Mouse (Mus musculus) frontal cortex, postnatal 25 days (tissue): ENCODE results near the gene Fcgr1.
"Not testable (repeated sequence)": the region's sequence is repeated elsewhere in the genome, so short reads cannot be mapped to it uniquely, and the experiment has no call there.

Experiments used
- DNase-seq, 2 experiments: peaks; one replicate each; pipeline ENCODE4 v3.0.0; 2022; ENCODE audit warnings: low spot score in 2 of 2

Fcgr1 gene

GRCm38 (mm10) chr3:96327131-96327530 is 33.4 kb upstream of the Fcgr1 start:
- DNase-seq, result no peak

- not testable (repeated sequence) for DNase-seq
Observed at GRCm38 (mm10) chr3:96323806-96324205, 30.0 kb upstream of the Fcgr1 start.

- no peak for DNase-seq
Observed at GRCm38 (mm10) chr3:96322609-96323008, 28.8 kb upstream of the Fcgr1 start.

DNA sequence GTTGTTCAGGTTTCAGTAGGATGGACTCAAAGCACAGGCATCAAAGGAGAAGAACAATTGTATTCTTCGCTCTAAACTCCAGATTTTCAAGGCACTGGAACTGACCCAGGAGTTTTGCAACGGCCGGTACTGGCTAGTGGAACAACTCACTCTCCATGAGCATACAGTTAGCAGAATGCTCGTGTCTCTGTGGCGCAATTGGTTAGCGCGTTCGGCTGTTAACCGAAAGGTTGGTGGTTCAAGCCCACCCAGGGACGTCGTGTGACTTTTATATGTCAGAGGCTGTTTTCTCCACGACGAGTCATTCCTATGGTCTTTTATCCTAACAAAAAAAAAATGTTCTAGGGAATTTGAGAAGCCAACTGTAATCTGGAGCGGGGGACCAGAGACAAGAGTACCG is 28.1 kb upstream of the Fcgr1 start:
- DNase-seq, result no peak

GRCm38 (mm10) chr3:96320003-96320402 is 26.2 kb upstream of the Fcgr1 start:
- DNase-seq, result not testable (repeated sequence)

DNA sequence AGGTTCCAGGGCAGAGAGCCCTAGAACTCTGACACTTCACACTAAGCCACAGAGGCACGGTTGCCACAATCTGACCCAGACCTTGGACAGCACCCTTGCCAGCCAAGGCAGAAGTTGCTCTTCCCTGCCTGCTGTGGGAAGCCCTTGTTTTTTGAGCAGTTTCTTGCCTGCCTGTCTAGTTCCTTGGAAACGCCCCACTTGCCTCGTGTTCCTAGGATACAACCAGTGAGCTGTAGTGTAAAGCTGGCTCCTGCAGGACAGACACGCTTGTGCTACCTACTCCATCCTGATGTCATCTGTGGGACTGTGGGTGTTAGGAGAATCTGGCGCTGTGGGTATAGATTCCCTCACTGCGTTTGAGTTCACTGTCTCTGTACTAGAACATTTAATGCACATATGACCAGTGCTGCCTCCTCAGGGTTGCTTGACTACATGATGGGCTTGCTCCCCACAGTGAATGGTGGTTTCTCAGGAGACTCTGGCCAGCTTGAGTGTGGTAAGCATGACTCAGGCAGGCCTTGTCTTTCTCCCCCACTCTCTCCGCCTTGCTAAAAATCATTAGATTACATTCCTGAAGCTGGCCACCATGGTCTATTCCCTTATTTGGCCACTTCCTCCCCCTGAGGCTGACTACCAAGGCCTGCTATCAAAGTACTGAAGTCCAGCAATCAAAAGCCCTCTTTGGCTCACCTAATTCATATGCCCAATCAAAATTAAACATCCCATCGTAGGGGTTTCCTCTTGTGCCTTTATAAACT is 18.8 kb upstream of the Fcgr1 start:
- DNase-seq, result no peak

DNA sequence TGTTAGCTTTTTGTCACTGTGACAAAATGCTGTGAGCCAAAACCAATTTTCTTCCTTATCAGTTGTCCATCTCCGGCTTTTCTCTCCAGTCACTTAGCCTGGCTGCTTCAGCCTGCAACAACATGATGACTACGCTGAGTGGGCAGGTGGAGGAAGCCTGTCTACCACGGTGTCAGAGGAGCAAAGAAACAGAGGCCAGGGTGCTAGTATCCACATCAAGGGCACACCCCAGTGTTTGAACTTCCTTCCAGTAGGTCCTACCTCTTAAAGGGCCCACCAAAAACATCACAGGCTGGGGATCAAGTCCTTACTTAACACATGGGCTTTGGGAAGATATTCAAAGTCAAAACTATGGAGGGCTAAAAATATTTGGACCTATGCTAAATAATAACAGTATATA is 15.7 kb upstream of the Fcgr1 start:
- no peak for DNase-seq

GRCm38 (mm10) chr3:96306506-96306905 is 12.7 kb upstream of the Fcgr1 start:
- DNase-seq, result no peak

GRCm38 (mm10) chr3:96302076-96302475 is 8.3 kb upstream of the Fcgr1 start:
- DNase-seq, result no peak

DNA sequence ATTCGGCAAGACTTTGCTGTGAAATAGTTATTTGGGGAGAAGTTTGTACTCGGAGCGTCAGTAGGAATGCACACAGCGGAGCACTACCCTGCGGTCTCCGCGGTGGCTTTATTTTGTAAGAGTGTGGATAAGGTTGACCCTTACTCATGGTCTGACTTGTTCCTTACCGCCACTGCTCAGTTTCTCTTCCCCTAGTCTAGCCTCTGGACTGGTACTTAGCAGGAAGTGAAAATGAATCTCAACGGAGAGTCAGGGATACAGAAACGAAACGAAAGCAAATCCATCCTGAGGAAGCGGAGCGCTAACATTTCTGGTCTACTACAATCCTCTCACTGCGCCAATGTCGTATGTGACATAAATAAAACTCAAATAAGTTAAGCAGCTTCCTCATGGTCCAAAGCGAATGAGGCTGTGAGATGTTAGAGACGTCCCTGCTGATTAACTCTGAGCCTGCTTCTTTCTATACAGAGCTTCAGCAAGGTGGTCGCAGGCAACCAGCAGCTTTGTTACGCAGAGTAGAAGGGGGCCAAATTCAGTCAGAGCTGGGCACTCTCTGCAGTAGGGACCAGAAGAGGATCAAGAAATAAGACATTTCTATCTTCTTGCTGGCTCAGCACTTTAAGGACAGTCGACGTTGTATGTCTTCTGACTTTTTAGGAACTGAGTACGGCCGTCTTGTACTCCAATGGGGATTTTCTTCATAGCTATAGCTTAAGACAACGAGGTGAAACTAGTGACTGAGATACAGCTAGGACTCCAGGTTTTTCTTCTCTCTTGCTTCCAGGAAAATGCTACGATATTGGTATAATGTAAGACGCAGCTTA is 7.1 kb upstream of the Fcgr1 start:
- no peak for DNase-seq

DNA sequence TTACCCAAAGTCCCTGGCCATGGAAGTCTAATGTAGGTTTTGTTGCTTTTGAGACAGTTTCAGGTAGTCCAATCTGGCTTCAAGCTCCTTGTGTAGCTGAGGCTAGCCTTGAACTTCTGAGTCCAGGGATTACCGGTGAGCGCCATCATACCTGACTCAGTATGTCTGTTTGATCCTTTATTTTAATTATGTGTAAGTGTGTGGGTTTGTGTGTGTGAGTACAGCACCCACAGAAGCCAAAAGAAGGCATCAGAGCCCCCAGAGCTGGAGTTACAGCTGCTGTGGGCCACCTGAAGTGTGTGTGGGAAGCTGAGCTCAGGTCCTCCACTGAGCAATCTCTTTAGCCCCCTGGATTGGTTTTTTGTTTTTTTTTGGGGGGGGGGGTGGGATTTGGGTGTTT is 5.8 kb upstream of the Fcgr1 start:
- DNase-seq, result no peak

- DNase-seq, result no peak
Observed at GRCm38 (mm10) chr3:96298360-96298759, 4.6 kb upstream of the Fcgr1 start.

- no peak for DNase-seq
Observed at GRCm38 (mm10) chr3:96293368-96293767, 401 bp downstream of the Fcgr1 start.

GRCm38 (mm10) chr3:96292641-96293040 is 1.1 kb downstream of the Fcgr1 start:
- DNase-seq, result no peak

DNA sequence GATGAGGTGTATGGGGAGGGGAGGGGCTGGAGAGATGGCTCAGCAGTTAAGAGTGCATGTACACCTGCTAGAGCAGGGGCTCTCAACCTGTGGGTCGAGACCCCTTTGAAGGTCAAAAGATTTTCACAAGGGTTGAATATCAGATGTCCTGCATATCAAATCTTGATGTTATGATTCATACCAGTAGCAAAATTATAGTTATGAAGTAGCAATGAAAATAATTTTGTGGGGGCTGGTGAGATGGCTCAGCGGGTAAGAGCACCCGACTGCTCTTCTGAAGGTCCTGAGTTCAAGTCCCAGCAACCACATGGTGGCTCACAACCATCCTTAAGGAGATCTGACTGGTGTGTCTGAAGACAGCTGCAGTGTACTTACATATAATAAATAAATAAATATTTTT is 3.0 kb downstream of the Fcgr1 start:
- DNase-seq, result not testable (repeated sequence)

- no peak for DNase-seq
Observed at GRCm38 (mm10) chr3:96289201-96289600, 4.6 kb downstream of the Fcgr1 start.

DNA sequence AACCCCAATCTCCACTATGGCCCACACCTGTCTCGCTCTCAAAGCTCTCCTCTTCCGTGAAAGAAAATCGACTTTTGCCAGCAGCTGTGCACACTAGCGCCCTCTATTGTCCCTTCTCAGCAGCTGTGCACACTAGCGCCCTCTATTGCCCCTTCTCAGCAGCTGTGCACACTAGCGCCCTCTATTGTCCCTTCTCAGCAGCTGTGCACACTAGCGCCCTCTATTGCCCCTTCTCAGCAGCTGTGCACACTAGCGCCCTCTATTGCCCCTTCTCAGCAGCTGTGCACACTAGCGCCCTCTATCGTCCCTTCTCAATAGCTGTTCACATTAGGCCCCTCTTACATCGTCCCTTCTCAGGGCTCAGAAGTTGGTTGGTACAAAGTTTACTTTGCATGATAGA is 6.4 kb downstream of the Fcgr1 start:
- not testable (repeated sequence) for DNase-seq

DNA sequence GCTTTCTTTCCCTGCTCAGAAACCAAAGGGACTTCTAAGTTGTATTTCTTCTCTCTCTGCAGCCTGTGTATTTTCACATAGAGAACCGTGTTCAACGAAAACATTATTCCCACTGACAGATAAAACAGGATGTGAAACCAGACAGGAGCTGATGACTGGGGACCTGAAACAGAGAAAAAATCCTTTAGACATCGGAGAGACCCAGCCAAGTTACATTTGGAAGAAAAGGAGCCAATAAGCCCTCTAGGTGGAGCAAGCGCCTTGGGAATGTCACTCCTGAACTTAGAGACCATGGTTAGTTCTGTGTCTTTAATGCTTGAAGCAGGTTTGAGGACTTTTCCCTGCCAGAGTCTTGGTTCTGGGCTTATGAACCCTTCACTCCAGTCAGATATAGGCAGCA is 9.3 kb downstream of the Fcgr1 start:
- no peak for DNase-seq

- DNase-seq, result no peak
Observed at GRCm38 (mm10) chr3:96280660-96281059, 13.1 kb downstream of the Fcgr1 start.

- DNase-seq, result peak; percentile 79 to 90
Observed at GRCm38 (mm10) chr3:96277800-96278624, 15.8 kb downstream of the Fcgr1 start.

GRCm38 (mm10) chr3:96277428-96277799 is 16.4 kb downstream of the Fcgr1 start:
- DNase-seq, result peak in 1 of 2 experiments; percentile 37
